Mouse (Mus musculus): ENCODE measurements around the gene Ttn. TPM values are rescaled to one million over a fixed set of nuclear protein-coding genes. Genes with fewer than 3 reads are reported as not detected.

Gene Ttn
- total RNA-seq, 2 experiments from 2014 or later: 1.2 to 2.9 TPM

- DNase-seq (ENCODE audit: extremely low spot score in 1 of 2, low spot score in 1 of 2): no peak
Measured at GRCm38 (mm10) chr2:76966013-76966412, 16.3 kb downstream of the Ttn start.

DNA sequence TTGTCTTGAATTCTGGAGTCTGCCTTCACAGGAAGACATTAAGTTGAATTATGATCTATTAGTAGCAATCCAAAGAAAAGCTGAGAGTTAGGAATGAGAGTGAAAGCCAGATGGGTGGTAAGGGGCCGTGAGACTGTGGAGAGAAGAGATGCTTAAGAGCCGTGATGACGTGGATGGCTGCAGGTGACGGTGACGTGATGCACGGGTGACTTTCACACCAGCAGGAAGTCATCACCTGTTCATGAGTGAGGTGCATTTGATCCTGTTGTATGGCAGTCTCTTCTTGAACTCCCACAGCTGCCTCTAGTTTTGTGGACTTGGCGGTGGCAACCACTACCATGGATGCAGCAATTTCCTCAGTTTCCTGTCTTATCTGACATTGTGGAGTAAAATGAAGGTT, 16.8 kb downstream of the Ttn start:
- DNase-seq (ENCODE audit: extremely low spot score in 1 of 2, low spot score in 1 of 2): no peak

DNA sequence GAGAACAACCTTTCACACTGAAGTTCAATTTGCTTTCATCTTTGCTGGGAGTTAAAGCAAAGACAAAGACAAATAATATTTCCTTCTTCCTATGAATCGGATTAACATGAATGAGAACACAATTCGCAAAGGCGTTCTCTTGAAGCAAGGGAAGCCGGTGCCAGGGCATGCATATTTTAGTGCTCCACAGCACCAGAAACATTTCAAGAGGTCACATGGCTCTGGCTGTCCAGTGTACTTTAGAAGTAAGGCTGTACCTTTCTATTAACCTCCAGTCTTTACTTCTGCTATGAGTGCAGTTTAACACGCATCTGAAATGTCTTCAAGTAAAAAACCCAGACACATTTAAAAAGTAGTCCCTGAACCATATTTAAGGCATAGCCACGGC, 20.3 kb downstream of the Ttn start:
- no peak for DNase-seq (ENCODE audit: extremely low spot score in 1 of 2, low spot score in 1 of 2)

- DNase-seq (ENCODE audit: extremely low spot score in 1 of 2, low spot score in 1 of 2): no peak
Measured at GRCm38 (mm10) chr2:76961420-76962044, 20.8 kb downstream of the Ttn start.

GRCm38 (mm10) chr2:76949774-76950173, 32.6 kb downstream of the Ttn start:
- DNase-seq (ENCODE audit: extremely low spot score in 1 of 2, low spot score in 1 of 2): no peak

DNA sequence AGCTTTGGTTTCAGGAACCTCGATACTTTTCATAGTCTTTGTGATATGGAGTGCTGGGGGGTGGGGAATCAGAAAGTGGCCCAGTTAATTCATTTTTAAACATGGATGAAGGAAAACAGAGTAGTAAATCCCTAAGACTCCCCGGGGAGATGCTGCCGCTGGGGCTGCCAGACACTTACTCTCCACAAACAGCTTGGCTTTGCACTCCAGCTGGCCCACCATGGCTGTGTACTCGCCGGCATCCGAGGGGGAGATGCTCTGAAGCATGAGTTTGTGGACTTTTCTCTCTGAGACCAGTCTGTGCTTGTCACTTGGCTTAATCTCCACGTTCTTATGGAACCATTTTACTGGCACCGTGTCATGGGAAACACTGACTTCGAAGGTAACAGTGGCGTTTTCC, 43.8 kb downstream of the Ttn start:
- DNase-seq (ENCODE audit: extremely low spot score in 1 of 2, low spot score in 1 of 2): no peak

DNA sequence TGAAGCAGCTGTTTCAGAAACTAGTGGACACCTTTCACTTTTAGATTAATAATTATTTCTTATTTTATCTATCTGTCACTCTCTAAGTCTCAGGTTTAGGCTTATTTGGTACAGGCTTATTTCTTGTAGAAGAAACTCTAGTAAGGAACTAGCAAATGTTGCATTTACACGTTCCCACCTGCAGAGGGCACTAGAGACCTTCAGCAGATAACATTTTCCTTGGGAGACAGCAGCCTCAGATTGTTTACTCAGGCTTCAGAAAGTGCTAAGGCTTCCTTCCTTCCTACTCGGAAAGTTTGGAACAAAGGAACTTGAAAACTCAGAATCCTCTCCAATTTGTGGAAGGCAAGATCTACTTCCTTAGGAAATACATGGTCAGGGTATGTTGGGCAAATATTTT, 52.6 kb downstream of the Ttn start:
- peak in 1 of 2 experiments; percentile 66 for DNase-seq (ENCODE audit: extremely low spot score in 1 of 2, low spot score in 1 of 2)

DNA sequence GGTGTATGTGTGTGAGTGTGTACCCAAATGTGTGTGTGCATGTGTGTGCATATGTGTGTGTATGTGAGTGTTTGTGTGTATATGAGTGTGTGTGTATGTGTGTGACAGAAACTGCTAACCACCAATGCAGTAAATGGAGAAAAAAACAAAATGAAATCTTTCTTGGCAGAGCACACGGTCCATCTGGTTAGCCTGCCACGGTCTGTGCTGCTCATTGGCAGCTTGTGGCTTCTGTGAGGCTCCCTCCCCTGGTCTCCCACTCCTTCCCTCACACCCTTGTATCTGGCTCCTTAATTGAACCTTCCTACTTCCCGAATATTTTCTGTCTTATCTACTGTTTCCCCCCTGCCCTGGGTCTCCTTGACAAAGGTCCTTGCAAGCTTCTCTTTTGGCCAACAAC, 53.5 kb downstream of the Ttn start:
- DNase-seq (ENCODE audit: extremely low spot score in 1 of 2, low spot score in 1 of 2): no peak

DNA sequence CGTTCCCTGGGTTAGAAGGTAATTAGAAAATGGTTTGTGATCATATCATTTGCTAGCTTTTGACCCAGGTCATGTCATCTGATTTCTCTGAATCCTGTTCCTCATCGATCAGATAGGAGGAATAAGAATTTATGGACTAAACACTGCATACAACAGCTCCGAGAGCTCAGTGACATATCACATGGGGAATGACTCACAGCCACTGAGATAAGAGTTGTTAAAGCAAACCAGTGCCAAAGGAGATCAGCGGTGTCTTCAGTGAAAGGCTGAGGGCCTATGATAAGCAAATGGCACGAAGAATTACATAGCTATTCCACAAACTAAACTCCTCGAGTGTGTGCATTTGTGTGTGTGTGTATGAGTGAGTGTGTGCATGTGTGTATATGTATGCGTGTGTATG, 54.0 kb downstream of the Ttn start:
- DNase-seq (ENCODE audit: extremely low spot score in 1 of 2, low spot score in 1 of 2): no peak

DNA sequence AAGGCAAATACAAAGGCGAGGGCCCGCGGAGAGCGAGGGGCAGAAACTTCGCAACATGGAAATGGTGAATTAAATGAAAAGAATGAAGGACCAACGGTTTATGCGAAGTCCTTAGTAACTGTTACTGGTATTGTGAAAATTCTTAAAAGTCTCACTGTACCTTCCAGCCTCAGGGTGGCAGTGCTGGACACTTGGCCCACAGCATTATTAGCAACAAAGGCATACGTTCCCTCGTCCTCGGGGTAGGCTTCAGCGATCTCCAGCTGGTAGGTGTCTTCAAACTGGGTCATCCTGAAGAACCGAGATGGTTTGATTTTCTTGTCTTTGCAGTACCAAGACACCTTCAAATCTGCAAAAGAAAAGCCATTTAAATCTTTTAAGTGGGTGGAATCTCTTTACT, 55.4 kb downstream of the Ttn start:
- DNase-seq (ENCODE audit: extremely low spot score in 1 of 2, low spot score in 1 of 2): no peak

DNA sequence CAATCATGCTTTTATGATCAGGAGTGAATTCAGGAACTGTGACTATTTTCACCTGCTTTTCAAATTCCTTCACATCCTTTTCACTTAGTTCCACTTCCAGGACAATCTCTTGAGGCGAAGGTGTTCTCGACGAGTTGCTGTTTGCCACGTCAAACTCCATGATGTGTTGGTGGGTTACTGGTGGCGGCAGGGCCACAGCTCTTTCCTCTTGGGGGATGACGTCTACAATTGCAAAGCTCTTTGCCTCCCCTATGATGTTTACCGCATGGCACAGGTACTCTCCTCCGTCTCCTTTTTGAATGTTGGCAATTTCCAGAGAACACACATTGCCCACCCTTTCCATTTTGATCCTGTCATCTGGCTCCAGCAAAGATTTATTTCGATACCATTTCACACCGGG, 67.4 kb downstream of the Ttn start:
- no peak for DNase-seq (ENCODE audit: extremely low spot score in 1 of 2, low spot score in 1 of 2)

DNA sequence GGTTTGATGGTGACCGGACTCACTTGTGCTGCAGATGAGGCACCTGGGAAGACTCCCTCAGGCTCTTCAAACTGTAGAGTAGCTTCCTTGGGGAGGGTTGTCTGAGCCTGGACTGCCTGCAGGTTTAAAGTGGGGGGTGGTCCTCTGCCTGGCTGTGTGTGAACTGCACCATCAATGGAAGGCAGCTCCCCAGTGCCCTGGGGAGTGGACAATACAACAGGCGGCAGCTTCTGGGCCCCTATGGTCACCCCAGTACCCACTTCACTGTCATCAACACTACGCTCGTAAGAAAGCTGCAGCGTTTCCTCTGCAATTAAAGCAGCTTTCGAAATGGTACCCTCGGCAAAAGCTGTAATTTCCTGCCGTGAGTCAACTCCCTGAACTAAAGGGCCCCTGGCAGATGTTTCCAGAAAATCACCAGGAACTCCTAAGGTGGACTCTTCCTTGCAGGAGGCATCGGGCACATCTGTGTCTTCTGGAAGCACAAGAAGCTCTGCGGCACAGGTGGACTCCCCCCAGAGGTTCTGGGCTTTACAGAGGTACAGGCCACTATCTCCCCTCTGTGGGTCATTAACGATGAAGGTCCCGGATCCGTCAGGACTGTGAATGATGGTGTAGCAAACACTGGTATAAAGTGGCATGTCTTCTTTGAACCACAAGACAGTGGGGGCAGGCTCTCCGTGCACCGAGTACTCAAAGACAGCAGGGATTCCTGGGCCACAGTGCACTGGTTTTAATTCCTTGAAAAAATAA, 73.5 kb downstream of the Ttn start:
- no peak for DNase-seq (ENCODE audit: extremely low spot score in 1 of 2, low spot score in 1 of 2)

DNA sequence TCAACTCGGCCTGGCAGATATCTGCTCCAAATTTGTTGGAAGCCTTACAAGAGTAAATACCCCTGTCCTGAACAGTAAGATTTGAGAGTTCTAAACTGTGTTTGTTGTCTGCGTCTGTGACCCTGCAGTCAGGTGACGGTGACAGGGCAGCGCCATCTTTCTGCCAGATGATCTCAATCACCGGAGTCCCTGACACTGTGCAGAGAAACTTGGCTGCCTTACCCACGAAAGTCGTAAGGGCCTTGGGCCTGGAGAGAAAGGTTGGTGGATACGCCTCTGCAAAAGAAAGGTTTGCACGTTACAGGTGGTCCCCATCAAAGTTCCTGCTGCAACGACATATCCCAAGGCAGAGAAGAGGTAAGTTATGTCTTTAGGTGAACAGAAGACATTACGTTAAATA, 79.0 kb downstream of the Ttn start:
- no peak for DNase-seq (ENCODE audit: extremely low spot score in 1 of 2, low spot score in 1 of 2)

DNA sequence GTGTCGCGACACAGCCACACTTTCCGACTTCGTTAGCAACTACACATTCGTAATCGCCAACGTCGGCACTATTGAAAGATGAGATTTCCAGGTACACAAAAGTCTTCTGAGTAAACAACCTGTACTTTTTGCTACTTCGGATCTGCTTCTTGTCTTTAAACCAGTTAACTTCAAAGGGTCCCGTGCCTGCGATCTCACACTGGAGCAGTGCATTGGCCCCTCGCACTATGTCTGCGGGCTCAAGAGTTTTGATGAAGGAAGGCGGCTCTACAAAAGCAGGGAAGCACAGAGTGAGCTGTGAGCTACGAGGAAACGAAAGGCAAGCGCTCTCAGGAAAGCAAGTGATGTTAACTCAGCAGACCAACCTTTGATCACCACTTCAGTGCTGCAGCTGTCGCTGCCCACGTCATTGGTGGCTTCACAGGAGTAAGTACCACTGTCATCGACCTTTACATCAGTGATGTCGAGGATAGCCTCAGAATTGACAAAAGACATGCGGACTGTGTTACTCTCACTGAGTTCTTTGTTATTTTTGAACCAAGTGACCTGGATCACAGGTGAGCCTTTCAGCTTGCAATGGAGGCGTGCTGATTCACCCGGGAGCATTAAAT, 80.8 kb downstream of the Ttn start:
- no peak for DNase-seq (ENCODE audit: extremely low spot score in 1 of 2, low spot score in 1 of 2)

DNA sequence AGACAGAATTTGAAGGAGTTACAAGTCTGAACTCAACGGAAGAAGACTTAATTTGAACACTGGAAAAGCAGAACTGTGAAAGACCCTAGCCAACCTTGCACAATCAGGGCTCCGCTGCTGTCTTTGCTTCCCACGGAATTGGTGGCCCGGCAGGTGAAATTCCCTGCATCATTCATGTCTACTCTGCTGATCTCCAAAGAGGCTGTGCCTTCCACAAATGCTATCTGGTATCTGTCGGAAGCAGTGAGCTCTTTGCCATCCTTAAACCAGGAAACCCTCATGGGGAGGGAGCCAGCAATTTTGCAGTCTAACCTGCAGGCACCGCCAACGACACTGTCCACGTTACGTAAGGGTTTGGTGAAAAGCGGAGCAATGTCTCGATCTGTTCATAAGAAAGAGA, 82.5 kb downstream of the Ttn start:
- no peak for DNase-seq (ENCODE audit: extremely low spot score in 1 of 2, low spot score in 1 of 2)

GRCm38 (mm10) chr2:76896990-76897389, 85.4 kb downstream of the Ttn start:
- DNase-seq (ENCODE audit: extremely low spot score in 1 of 2, low spot score in 1 of 2): no peak

- DNase-seq (ENCODE audit: extremely low spot score in 1 of 2, low spot score in 1 of 2): no peak
Measured at GRCm38 (mm10) chr2:76895327-76895726, 87.0 kb downstream of the Ttn start.

DNA sequence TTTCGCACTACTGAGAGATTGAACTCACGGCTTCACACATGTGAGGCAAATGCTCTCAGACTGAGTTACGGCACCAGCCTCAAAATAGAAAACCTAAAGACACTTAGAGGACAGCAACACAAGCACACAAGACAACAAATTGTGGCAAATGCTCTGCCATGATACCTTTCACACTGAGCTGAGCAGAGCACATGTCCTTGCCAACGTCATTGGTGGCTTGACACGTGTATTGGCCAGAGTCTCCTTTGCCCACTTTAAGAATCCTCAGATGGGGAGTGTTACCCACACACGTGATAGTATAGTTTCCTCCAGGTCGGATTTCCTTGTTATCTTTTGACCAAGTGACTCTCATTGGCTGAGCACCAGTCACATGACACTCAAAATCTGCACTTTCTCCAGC, 93.6 kb downstream of the Ttn start:
- DNase-seq (ENCODE audit: extremely low spot score in 1 of 2, low spot score in 1 of 2): no peak

DNA sequence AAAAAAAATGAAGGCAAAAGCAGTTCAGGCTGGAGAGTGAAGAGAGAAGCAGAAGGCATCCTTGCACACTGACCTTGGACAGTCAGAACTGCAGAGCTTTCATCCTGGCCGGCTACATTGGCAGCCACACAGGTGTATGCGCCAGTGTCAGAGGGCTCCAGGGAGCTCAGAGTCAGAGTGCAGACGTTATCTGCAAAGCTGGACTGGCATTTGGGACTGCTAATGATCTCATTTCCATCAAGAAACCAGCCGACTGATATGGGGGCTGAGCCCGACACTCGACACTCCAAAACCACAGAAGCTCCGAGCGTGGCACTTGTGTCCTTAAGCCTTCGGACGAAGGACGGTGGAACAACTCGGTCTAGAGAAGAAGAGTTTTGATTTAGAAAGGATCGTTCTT, 96.5 kb downstream of the Ttn start:
- DNase-seq (ENCODE audit: extremely low spot score in 1 of 2, low spot score in 1 of 2): no peak

DNA sequence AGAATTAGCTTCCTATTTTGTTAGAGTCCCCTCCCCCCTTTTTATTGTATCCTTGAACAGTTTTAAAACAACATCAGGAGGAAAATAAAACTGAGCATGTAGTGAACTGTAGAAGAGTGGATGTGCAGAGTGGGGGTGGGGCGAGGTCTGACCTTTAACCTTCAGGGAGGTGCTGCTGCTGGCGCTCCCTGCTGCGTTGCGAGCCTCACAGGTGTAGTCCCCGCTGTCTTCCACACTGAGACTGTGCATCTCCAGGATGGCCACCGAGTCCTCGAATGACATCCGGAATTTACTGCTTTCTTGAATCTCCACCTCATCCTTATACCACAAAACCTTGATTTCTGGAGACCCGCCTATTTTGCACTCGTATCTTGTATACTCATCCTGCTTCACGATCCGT, 100.9 kb downstream of the Ttn start:
- no peak for DNase-seq (ENCODE audit: extremely low spot score in 1 of 2, low spot score in 1 of 2)

GRCm38 (mm10) chr2:76875587-76875986, 106.8 kb downstream of the Ttn start:
- DNase-seq (ENCODE audit: extremely low spot score in 1 of 2, low spot score in 1 of 2): no peak

GRCm38 (mm10) chr2:76866928-76867327, 115.4 kb downstream of the Ttn start:
- no peak for DNase-seq (ENCODE audit: extremely low spot score in 1 of 2, low spot score in 1 of 2)

Measured in layer of hippocampus, postnatal 25 days (tissue).